Mouse (Mus musculus) ZHBTc4 (cell line): ENCODE measurements at regions not wholly inside any gene's neighbourhood (a gene's known extent, or its start where the extent isn't known, plus 50 kb on each side); places are given as distances from the start of the nearest gene placed in this dataset.
A peak's percentile ranks its signal among the peaks of the same experiment; 100 is the strongest.

Source experiments
- DNase-seq: peaks from one replicate; pipeline ENCODE4 v3.0.0-alpha.2; 2011; ENCODE audit warnings: low read depth, low spot score

GRCm38 (mm10) chr2:30717566-30718328 is 85.7 kb downstream of the 1700001O22Rik start:
- no peak for DNase-seq

DNA sequence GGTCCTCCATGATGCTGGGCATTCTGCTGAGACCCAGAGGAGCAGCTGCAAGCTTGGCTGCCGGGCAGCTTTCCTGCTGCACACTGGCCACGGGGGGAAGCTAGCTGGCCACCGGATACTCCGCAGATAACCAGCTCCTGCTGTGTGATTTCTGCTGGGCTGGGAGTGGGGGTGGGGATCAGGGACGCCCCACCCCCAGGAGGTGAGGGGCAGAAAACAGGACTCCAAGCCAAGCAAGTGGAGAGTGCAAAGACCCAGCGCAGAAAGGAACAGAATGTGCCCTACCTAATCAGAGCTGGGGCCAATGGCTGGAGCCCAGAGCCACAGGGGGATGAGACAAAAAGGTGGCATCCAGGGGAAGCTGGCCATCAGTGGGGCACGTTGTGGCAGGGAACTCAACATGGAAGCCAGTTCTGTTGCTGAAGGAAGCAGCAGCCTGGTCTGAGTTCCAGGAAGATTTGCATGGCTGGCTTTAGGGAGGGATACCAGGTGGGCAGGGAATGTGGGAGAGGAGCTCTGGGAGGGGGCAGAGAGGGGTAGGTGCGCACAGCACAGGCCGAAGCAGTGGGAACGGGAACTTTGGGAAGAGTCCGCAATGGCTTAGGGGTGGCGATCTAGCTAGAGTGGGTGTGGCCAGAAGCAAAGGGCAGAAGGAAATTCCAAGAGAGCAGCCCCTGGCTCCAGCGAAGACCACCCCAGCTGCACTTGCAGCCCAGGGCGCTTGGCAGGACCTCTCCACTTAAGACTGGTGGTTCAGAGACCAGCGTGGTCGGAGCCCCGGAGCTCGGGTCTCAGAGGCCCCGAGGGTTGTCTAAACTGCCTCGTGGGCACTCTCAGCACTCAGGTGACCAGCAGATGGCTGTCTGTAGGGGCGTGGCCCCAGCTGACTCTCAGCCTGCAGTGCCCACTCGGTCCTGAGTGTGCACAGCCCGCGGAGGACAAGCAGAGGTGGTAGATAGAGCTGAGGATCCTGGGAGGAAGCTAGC is 86.6 kb downstream of the 1700001O22Rik start:
- DNase-seq = no peak

DNA sequence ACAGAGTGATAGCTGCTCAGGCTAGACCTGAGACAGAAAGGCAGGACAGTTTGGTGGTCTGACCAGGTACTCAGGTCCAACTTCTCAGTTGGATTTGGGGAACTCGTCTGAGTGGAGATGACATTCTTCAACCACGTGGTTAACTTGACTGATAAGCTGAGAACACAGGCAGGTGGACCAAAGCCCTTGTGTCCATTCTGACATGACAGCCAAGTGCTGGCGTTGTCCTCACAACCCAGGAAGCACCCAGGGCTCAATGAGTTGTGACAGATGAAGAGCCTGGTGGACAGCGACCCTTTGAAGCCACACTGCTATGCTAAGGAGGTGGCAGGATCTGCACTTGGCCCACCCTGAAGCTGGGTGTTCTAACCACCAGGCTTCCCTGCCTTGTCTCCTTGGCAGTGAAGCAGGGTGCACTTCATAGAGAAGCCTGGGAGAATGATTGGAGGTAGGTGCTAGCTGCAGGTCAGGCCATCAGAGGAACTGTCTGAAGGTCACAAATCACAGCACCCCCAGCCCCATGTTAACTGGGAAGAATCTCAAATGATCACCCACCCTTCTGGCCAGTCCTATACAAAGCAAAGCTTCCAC is 87.6 kb downstream of the 1700001O22Rik start:
- no peak for DNase-seq

GRCm38 (mm10) chr2:30713535-30713934 is 89.9 kb downstream of the 1700001O22Rik start:
- DNase-seq = no peak

- peak; percentile 63 for DNase-seq
Observed at GRCm38 (mm10) chr2:30712841-30713401, 90.5 kb downstream of the 1700001O22Rik start.

GRCm38 (mm10) chr2:30711853-30712498 is 91.5 kb downstream of the 1700001O22Rik start:
- peak; percentile 56 for DNase-seq

DNA sequence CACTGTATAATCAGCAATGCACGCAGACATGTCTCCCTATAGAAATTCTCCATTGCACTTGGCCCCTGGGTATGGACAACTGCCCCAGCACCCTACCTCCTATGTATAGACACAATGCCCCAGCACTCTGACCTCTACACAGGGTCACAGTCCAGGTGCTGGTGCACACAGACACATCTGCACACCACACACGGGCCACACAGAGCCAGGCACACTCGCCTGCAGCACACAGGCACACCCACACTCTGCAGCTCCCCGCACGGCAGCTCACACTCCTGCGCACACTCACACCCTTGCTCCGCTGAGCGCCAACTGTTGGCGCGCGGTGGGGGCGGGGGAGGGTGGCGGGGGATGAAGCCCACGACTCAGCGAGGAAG is 92.0 kb downstream of the 1700001O22Rik start:
- peak; percentile 34 for DNase-seq

DNA sequence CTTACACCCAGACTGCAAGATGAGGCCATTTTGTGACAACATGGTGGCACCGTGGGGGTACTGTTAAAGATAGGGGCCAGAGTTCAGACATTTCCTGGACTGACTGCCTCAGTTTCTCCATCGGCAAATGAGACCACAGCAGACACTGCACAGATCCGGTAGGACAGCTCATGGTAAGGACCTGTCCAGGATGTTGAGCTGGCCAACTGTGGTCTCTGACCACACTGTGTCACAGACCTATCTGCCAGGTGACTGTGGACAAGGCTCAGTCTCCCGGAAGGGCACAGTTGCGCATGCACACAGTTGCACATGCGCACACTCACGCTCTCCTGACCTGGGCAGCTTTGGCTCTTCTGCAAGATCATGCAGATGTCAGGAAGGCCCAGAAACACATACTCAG is 92.6 kb downstream of the 1700001O22Rik start:
- DNase-seq = no peak

- peak; percentile 59 for DNase-seq
Observed at GRCm38 (mm10) chr2:30709386-30709884, 94.0 kb downstream of the 1700001O22Rik start.

GRCm38 (mm10) chr2:30708762-30709385 is 94.6 kb downstream of the 1700001O22Rik start:
- no peak for DNase-seq

DNA sequence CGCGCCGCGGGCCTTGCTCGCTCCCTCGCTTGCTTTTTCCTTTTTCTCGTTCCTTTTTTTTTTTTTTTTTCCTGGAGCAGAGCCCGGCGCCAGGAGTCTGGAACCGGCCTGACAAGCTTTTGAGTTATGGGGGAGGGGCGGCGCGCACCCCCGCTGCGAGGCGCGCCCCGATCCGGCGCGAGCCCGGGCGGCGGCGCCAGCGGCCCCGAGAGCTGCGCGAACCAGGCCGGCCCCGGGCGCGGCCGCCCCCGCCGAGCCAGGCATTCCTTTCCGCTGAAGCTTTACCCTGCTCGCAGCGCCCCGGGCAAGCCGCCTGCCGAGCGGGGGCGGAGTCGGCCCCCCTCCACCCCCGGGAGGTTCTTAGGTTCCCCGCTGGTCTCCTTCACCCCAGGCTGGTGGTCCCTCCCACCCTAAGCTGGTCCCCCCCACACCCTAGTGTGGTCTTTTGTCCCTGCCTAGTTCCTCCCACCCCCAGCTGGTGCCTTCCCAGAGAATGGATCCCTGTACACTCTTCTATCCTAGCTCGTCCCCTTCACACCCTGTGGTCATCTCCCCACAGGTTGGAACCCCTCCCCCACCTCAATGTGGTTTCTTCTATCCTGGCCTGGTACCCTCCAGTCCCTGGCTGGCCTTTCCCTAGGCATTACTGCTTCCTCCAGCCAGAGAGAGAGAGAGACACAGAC is 95.3 kb downstream of the 1700001O22Rik start:
- peak; percentile 90 for DNase-seq

DNA sequence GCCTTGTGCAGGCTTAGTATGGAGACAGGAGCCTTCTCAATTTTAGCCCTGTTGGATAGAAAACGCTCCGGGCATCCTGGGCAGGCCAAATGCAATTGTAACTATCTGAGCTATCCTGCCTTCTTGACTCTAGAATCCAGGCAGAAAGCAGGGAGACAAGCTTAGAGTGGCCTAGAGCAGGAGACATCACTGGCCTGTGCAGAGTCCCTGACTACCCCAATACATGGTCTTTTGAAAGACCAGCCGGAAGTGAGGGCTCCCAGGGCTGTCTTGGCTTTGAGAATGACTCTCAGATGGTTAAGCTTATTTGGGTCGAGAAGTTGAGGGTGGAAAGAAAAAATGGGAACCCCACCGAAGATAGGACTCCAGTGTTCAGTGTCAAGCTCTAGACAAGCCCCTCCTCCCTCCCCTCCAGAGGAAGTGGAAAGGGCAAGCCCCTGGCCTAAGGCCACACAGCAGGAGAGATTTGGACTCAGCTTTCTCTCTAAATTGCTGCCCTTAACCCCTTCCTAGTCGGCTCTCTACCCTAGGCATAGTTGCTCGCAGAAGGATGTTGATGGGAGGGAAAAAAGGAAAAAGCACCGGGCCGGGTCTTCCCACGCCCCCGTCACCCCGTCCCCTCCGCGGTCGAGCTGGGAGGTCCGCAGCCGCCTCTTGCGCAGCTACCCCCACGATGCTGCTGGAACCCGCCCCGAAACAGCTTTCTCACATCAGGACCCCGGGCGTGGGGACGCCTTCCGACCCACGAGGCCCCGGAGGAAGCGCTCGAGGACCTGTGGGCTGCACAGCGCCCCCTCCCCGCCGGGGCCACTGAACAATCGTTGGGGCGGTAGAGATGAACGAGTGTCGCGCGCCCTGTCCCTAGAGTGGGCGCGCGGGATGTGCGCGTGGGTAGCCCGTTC is 96.1 kb downstream of the 1700001O22Rik start:
- peak; percentile 82 for DNase-seq

DNA sequence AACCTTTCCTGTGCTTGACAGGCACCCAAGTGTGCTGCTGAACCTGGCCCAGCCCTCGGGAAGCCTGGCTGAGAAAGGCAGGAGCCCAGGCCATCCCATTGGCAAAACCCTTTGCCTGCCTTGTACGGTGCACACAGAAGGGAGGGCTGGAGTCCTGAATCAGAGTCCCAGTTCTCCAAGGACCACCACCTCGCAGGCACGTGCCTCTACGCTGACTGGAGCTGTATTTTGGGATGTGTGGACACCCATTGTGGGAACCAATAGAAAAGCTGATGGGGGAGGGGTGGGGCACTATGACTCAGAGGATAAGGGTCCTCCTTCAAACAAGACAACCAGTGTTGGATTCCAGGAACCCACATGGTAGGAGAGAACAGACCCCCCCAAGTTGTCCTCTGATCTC is 97.4 kb downstream of the 1700001O22Rik start:
- no peak for DNase-seq

GRCm38 (mm10) chr2:30703308-30703707 is 100.2 kb downstream of the 1700001O22Rik start:
- DNase-seq = no peak

DNA sequence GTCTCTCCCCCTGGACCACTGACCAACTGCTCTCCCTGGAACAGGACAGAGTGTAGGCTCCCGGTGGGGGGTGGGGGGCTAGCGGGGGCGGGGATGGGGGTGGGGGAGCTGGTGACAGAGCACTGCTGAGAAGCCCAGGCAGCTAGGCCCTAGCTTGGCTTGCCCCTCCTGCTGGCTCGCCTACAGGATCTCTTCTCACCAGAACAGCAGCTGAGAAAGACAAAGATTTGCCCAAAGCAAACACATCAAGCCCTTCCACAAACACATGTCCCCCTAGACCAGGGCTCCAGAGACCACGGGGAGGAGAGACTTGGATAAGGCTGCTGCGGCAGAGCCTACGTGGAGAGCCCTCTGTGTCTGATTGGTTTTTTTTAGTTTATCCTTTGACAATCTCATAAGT is 100.8 kb downstream of the 1700001O22Rik start:
- no peak for DNase-seq

DNA sequence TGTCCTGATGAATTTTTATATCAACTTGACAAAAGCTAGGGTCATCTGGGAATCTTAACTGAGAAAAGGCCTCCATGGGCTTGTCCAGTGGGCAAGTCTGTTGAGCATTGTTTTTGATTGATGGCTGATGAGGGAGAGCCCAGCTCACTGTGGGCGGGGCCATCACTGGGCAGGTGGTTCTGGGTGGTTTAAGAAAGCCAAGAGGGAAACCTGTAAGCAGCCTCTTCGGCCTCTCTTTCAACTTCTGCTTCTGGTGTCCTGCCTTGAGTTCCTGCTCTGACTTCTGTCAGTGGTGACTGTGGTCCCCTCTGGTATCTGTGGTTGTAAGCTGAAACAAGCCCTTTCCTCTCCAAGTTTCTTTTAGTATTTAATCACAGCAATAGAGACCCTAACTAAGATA is 102.6 kb downstream of the 1700001O22Rik start:
- peak; percentile 63 for DNase-seq

- no peak for DNase-seq
Observed at GRCm38 (mm10) chr2:30700471-30700870, 103.0 kb downstream of the 1700001O22Rik start.

DNA sequence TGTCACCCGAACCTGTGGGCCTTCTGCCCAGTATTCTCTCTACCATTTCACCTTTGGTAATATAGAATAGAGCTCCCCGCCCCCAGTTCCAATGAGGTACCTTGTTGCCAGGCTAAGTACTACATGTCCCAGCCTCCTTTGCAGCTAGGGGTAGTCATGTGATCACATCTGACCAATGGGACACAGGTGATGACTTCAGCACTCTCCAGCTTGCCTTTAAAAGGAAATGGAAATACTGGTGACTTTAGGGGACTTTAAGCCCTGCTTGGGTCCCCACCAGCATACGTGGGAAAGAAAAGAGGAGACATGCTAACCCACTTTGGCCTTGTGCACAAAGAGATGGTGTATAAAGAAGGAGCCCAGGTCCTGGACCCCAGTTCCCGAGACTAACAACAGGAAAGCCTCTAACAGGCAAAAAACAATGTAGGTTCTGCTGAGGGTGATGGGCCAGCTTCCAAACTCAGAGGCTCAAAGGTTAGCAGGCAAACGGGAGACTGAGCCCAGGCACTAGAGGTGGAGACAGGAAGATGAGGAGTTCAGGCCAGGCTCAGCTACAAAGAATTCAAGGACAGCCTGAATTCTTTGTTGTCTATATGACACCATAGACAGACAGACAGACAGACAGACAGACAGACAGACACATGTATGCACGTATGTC is 103.5 kb downstream of the 1700001O22Rik start:
- DNase-seq = peak; percentile 83
